Mouse (Mus musculus) gastrocnemius, adult 18-20 months (tissue): ENCODE results near the gene Ndufb4. TPM values are rescaled to one million over a fixed set of nuclear protein-coding genes. Genes with fewer than 3 reads are reported as not detected.
"Not testable (repeated sequence)": the region's sequence is repeated elsewhere in the genome, so short reads cannot be mapped to it uniquely, and the experiment has no call there.

Source experiments
- DNase-seq: peaks from one replicate; pipeline ENCODE4 v3.0.0; 2021; ENCODE audit warnings: low spot score
- long read RNA-seq, 2 experiments: library from polyadenylated mRNA; stranded (forward); transcript quantifications; one replicate each; pipeline ENCODE4 v2.0.0; 2021
- total RNA-seq, 2 experiments: library from RNA; stranded (reverse); gene quantifications; 2 replicates each; pipeline ENCODE4 v1.2.3; 2021

The Ndufb4 gene
- total RNA-seq: 100 to 1,000 TPM; 198 to 200 TPM
- long read RNA-seq, experiment 1, transcript Ndufb4-201 (3 exons, 971 nt): major isoform, 525 of 535 reads
- long read RNA-seq, experiment 1, partial matches to known transcripts: 4 of 535 reads
- long read RNA-seq, experiment 1, other reads (novel, unspliced or antisense): 3 of 535 reads
- long read RNA-seq, experiment 2, transcript Ndufb4-202 (2 exons, 465 nt): minor isoform, 8 of 370 reads
- long read RNA-seq, experiment 2, transcript Ndufb4-201 (3 exons, 971 nt): major isoform, 354 of 370 reads
- long read RNA-seq, experiment 2, partial matches to known transcripts: 4 of 370 reads
- long read RNA-seq, experiment 2, other reads (novel, unspliced or antisense): 4 of 370 reads

- DNase-seq: peak; percentile 95
Measured at GRCm38 (mm10) chr16:37653731-37654657, at the start of gene Ndufb4. TSS of gene Ndufb4 (minus strand) at chr16:37654453.

GRCm38 (mm10) chr16:37703884-37704283 is 49.6 kb upstream of the Ndufb4 start:
- no peak for DNase-seq

- not testable (repeated sequence) for DNase-seq
Measured at GRCm38 (mm10) chr16:37700071-37700470, 45.8 kb upstream of the Ndufb4 start.

GRCm38 (mm10) chr16:37698767-37699166 is 44.5 kb upstream of the Ndufb4 start:
- DNase-seq: no peak

- DNase-seq: no peak
Measured at GRCm38 (mm10) chr16:37697271-37697670, 43.0 kb upstream of the Ndufb4 start.

- peak; percentile 37 for DNase-seq
Measured at GRCm38 (mm10) chr16:37690932-37691730, 36.9 kb upstream of the Ndufb4 start.

GRCm38 (mm10) chr16:37690465-37690864 is 36.2 kb upstream of the Ndufb4 start:
- DNase-seq: peak; percentile 67

GRCm38 (mm10) chr16:37689934-37690333 is 35.7 kb upstream of the Ndufb4 start:
- DNase-seq: no peak

GRCm38 (mm10) chr16:37689251-37689926 is 35.1 kb upstream of the Ndufb4 start:
- no peak for DNase-seq

GRCm38 (mm10) chr16:37688181-37688580 is 33.9 kb upstream of the Ndufb4 start:
- DNase-seq: no peak

GRCm38 (mm10) chr16:37687301-37687980 is 33.2 kb upstream of the Ndufb4 start:
- DNase-seq: peak; percentile 37

- DNase-seq: no peak
Measured at GRCm38 (mm10) chr16:37686834-37687233, 32.6 kb upstream of the Ndufb4 start.

GRCm38 (mm10) chr16:37685946-37686600 is 31.8 kb upstream of the Ndufb4 start:
- DNase-seq: no peak

- peak; percentile 88 for DNase-seq
Measured at GRCm38 (mm10) chr16:37684634-37685441, 30.6 kb upstream of the Ndufb4 start.

GRCm38 (mm10) chr16:37684259-37684633 is 30.0 kb upstream of the Ndufb4 start:
- no peak for DNase-seq

GRCm38 (mm10) chr16:37683154-37684130 is 29.2 kb upstream of the Ndufb4 start:
- peak; percentile 19 for DNase-seq

GRCm38 (mm10) chr16:37682309-37682975 is 28.2 kb upstream of the Ndufb4 start:
- DNase-seq: peak; percentile 83
